Mouse (Mus musculus) midbrain, embryonic 10.5 days (tissue): Measurements from ENCODE around the gene Lars2. TPM values are rescaled to one million over a fixed set of nuclear protein-coding genes. Genes with fewer than 3 reads are reported as not detected.
"Not testable (repeated sequence)": the region's sequence is repeated elsewhere in the genome, so short reads cannot be mapped to it uniquely, and the experiment has no call there.

Experiments
- DNase-seq: peaks from one replicate; pipeline ENCODE4 v3.0.0-alpha.2; 2017; ENCODE audit warnings: low spot score
- H3K27ac ChIP-seq: fragments of 300-500 bp; sonication (generic); replicated peaks from 2 replicates; pipeline ENCODE4 v1.5.1; 2016; ENCODE audit warnings: mild to moderate bottlenecking
- H3K27me3 ChIP-seq: fragments of 300-500 bp; sonication (generic); 2 replicates; pipeline ENCODE4 v1.6.1; 2016; ENCODE audit warnings: low read depth, mild to moderate bottlenecking; ENCODE audit not compliant: poor library complexity, severe bottlenecking
- H3K36me3 ChIP-seq: fragments of 300-500 bp; sonication (generic); 2 replicates; pipeline ENCODE4 v1.6.1; 2016; ENCODE audit warnings: mild to moderate bottlenecking, moderate library complexity
- H3K4me1 ChIP-seq: fragments of 300-500 bp; sonication (generic); 2 replicates; pipeline ENCODE4 v1.6.1; 2016
- H3K4me3 ChIP-seq: fragments of 300-500 bp; sonication (generic); 2 replicates; pipeline ENCODE4 v1.5.1; 2016; ENCODE audit warnings: mild to moderate bottlenecking, moderate library complexity
- H3K9me3 ChIP-seq: fragments of 300-500 bp; sonication (generic); replicated peaks from 2 replicates; pipeline ENCODE4 v1.6.1; 2016; ENCODE audit warnings: mild to moderate bottlenecking
- WGBS: fragments of 180-500 bp; shearing (Covaris S2); methylation state at CpG from one replicate; pipeline ENCODE4 v1.1.7; 2016; 5-methylcytosine and 5-hydroxymethylcytosine counted together
- polyA plus RNA-seq: library from polyadenylated mRNA; unstranded; fragments of >200 nt; fragmentation: Nextera tagmentation; extraction: Ambion mirVana; gene quantifications from 2 replicates; pipeline ENCODE4 v1.2.1, GENCODE M21; 2016

The Lars2 gene
- polyA plus RNA-seq, 1 experiment from 2014 or later: 607 TPM

- H3K9me3 ChIP-seq: no peaks in the 10 kb centered on the region
- H3K4me3 ChIP-seq: peak overlapping the region; percentile 77
- peaks cover 19% of the 10 kb centered on the region for H3K4me1 ChIP-seq
- DNase-seq: no peak
- H3K27me3 ChIP-seq: no peaks in the 10 kb centered on the region
- peak overlapping the region; percentile 87 for H3K27ac ChIP-seq
- WGBS: 42% methylated on average over 9 of the region's 9 CpGs
- H3K36me3 ChIP-seq: no peaks in the 10 kb centered on the region
Measured at GRCm38 (mm10) chr9:123365942-123366707, 602 bp upstream of the Lars2 start.

DNA sequence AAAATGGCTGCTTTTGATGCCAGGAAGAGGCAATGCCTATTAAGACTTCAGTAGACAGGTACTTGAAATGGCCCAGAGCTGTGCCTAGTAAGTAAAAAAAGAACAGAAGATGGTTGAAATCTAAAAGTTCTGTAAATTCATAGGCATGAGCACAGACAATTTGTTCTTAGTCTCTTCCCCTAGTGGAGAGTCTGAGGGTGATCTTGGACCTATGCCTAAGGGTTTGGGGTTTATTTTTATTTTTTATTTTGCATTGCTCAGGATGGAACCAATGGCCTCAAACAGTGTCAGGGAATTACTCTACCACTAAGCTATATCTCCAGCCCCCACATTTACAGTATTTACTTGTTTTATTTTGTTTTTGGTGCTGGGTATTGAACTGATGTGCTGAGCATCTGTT lies 909 bp downstream of the Lars2 start:
- no peaks in the 10 kb centered on the region for H3K27me3 ChIP-seq
- DNase-seq: no peak
- peaks cover 11% of the 10 kb centered on the region for H3K36me3 ChIP-seq
- H3K4me3 ChIP-seq: peak overlapping the region; percentile 77
- H3K4me1 ChIP-seq: peaks cover 19% of the 10 kb centered on the region
- peak overlapping the region; percentile 87 for H3K27ac ChIP-seq
- no peaks in the 10 kb centered on the region for H3K9me3 ChIP-seq

DNA sequence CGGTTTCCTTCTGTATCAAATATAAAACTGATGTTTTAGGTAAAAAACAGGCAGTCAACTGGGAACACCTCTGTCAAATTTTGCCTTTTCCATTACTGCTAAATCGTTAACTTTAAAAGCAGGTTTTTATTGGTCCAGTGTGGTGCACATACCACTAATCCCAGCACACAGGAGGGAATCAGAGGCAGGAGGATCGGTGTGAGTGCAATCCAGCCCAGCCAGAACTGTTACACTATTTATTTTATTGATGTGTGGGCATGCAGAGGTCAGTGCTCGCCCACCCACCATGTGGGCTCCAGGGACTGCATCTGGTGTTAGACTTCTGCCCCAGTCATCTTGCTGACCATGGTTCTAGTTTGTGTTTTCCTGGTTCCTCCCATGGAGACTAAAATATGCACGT lies 15.7 kb downstream of the Lars2 start:
- DNase-seq: peak; percentile 10
- Histone ChIP-seq H3K27ac (no peak overlapping the region), H3K36me3 (peaks cover 36% of the 10 kb centered on the region), H3K4me3 (no peak overlapping the region), H3K9me3 (no peaks in the 10 kb centered on the region), H3K27me3 (no peaks in the 10 kb centered on the region), H3K4me1 (peaks cover 27% of the 10 kb centered on the region)
- 86% methylated on average over 5 of the region's 5 CpGs for WGBS

GRCm38 (mm10) chr9:123384696-123385095 lies 18.0 kb downstream of the Lars2 start:
- H3K4me3 ChIP-seq: no peak overlapping the region
- H3K9me3 ChIP-seq: no peaks in the 10 kb centered on the region
- peak overlapping the region; percentile 83 for H3K27ac ChIP-seq
- WGBS: 91% methylated on average over 3 of the region's 3 CpGs
- peaks cover 27% of the 10 kb centered on the region for H3K4me1 ChIP-seq
- no peaks in the 10 kb centered on the region for H3K27me3 ChIP-seq
- peak; percentile 11 for DNase-seq
- H3K36me3 ChIP-seq: peaks cover 31% of the 10 kb centered on the region

DNA sequence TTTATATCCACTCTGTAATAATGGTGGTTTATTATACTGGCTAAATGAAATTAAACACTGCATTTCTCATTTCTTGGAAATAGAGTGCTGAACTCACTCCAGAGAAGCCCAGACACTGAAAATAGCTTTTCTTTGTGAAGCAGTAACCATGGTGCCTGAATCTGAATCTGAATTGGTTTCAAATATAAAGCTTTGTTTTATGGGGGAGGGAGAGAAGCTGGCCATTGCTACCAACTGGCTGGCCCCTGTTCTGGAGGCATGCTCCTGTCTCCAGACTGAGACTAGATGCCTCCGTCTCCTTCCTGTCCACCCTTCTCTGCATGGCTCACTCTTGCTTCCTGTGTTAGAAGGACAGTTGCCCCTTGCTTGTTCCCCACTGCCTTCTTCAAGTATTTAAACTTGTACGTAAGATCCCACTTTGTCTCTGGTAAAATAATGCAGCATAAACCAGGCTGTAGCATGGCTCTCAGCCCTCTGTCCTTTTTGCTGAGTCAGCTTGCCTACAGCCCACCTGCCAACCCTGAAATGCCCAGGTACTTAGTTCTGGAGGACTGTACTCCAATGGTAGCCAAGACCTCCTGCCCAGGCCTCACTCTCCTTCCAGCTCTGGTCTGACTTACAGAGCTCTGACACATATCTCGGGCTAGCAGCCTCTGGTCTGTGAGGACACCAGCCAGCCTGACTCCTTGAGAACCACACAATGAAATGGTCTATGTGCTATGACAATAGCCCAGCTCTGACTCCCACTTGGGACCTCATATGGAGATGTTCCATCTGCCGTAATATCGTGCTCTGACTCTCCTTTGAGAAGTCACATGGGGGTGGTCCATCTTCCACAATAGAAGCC lies 18.8 kb downstream of the Lars2 start:
- Histone ChIP-seq H3K4me1 (peaks cover 27% of the 10 kb centered on the region), H3K36me3 (peaks cover 29% of the 10 kb centered on the region), H3K27ac (peak overlapping the region; percentile 83), H3K27me3 (no peaks in the 10 kb centered on the region), H3K9me3 (no peaks in the 10 kb centered on the region), H3K4me3 (no peak overlapping the region)
- peak; percentile 12 for DNase-seq
- 71% methylated on average over 5 of the region's 5 CpGs for WGBS

- peaks cover 22% of the 10 kb centered on the region for H3K36me3 ChIP-seq
- peak overlapping the region; percentile 83 for H3K27ac ChIP-seq
- no peaks in the 10 kb centered on the region for H3K27me3 ChIP-seq
- no peak overlapping the region for H3K4me3 ChIP-seq
- no peaks in the 10 kb centered on the region for H3K9me3 ChIP-seq
- peak; percentile 10 for DNase-seq
- H3K4me1 ChIP-seq: peaks cover 27% of the 10 kb centered on the region
- WGBS: 88% methylated on average over 3 of the region's 3 CpGs
Measured at GRCm38 (mm10) chr9:123386347-123386746, 19.6 kb downstream of the Lars2 start.

DNA sequence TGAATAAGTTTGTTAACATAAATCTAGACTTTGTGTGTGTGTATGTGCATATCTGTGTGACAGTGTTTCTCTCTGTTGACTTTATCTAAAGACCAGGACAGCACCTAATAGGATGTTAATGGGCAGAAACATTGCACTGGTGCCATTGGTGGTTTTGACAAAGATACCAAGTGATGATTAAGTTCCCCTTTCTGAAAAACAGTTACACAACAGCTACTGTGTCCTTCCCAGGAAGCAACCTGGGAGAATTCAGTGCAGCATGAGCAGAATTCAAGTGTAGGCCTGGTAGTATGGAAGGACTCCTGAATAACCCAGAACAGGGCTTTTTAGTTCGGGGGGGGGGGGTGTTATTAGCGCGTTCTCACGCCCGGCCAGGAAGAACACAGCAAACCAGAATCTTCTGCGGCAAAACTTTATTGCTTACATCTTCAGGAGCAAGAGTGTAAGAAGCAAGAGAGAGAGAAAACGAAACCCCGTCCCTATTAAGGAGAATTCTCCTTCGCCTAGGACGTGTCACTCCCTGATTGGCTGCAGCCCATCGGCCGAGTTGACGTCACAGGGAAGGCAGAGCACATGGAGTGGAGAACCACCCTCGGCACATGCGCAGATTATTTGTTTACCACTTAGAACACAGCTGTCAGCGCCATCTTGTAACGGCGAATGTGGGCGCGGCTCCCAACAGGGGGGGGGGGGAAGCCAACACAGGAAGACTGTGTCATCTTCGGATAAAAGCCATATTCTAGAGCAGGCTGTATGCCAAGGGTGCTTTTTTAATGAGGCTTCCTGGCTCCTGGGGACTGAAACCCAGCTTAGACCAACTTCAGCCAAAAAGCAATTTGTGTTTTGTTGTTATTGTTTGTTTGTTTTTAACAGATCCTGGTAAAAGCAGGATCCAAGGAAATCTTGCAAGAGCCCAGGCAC lies 21.6 kb downstream of the Lars2 start:
- Histone ChIP-seq H3K36me3 (peaks cover 19% of the 10 kb centered on the region), H3K4me1 (peaks cover 27% of the 10 kb centered on the region)
- 95% methylated on average over 16 of the region's 21 CpGs for WGBS
- not testable (repeated sequence) for H3K27me3 ChIP-seq, H3K9me3 ChIP-seq, H3K27ac ChIP-seq, H3K4me3 ChIP-seq, DNase-seq

- Histone ChIP-seq H3K4me3 (no peak overlapping the region), H3K27ac (no peak overlapping the region), H3K36me3 (peaks cover 19% of the 10 kb centered on the region), H3K27me3 (no peaks in the 10 kb centered on the region), H3K4me1 (peaks cover 3% of the 10 kb centered on the region), H3K9me3 (no peaks in the 10 kb centered on the region)
- no peak for DNase-seq
- 91% methylated on average over 5 of the region's 5 CpGs for WGBS
Measured at GRCm38 (mm10) chr9:123391140-123391849, 24.6 kb downstream of the Lars2 start.

DNA sequence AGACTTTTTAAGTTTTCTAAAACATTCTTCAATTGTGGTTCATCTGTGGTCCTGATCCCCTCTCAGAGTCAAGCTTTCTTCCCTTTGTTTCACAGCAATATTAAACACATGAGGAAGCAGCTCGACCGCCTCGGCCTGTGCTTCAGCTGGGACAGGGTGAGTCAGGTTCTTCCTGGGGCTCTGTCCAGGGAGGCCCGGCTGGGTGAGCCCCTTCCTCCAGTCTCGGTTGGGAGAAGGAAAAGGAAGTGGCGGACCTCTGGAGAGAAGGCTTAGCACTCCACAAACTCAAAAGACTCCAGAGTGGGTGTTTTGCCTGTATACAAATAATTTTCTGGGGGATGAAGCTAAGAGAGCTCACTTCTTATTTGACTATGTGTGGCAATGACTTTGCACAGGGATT lies 28.1 kb downstream of the Lars2 start:
- no peaks in the 10 kb centered on the region for H3K27me3 ChIP-seq
- DNase-seq: no peak
- peaks cover 6% of the 10 kb centered on the region; the same call in 1 of the 2 replicates for H3K36me3 ChIP-seq
- 75% methylated on average over 6 of the region's 6 CpGs for WGBS
- H3K27ac ChIP-seq: 0 out of 2 replicates have a peak overlapping the region, but pooled peaks have one; percentile 17
- peaks cover 17% of the 10 kb centered on the region for H3K4me1 ChIP-seq
- no peak overlapping the region for H3K4me3 ChIP-seq
- no peaks in the 10 kb centered on the region for H3K9me3 ChIP-seq

DNA sequence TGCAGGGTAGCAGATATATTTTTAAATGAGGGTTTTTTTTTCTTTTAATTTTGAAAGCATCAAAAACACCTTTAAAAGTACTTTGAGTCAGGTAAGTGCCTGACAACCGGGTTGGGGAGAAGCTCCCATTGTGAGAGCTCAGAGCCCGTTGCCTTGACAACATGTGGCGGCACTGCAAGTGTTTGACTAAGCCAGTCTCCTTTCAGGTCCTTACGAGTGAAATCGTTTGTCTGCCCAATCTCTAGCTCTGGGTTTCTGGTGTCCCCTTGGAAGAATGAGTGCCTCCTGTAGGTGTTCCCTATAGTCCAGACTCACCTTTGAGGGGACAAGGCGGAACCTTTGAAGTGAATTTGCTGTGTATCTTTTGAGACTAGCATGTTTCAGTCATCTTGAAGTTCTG lies 31.0 kb downstream of the Lars2 start:
- 34% methylated on average over 6 of the region's 6 CpGs for WGBS
- Histone ChIP-seq H3K27me3 (no peaks in the 10 kb centered on the region), H3K9me3 (no peaks in the 10 kb centered on the region), H3K4me1 (peaks cover 17% of the 10 kb centered on the region), H3K27ac (peak overlapping the region; percentile 55; the same call in 1 of the 2 replicates), H3K36me3 (peaks cover 9% of the 10 kb centered on the region; the same call in 1 of the 2 replicates), H3K4me3 (no peak overlapping the region)
- peak; percentile 43 for DNase-seq

GRCm38 (mm10) chr9:123402215-123402614 lies 35.5 kb downstream of the Lars2 start:
- H3K9me3 ChIP-seq: no peaks in the 10 kb centered on the region

GRCm38 (mm10) chr9:123403031-123403430 lies 36.3 kb downstream of the Lars2 start:
- Histone ChIP-seq H3K27me3 (no peaks in the 10 kb centered on the region), H3K9me3 (no peaks in the 10 kb centered on the region), H3K27ac (no peak overlapping the region), H3K36me3 (peaks cover 9% of the 10 kb centered on the region; the same call in 1 of the 2 replicates), H3K4me1 (peaks cover 6% of the 10 kb centered on the region), H3K4me3 (no peak overlapping the region)
- 90% methylated on average over 3 of the region's 3 CpGs for WGBS
- no peak for DNase-seq

More at GRCm38 (mm10) chr9:123402215-123402614, 35.5 kb downstream of the Lars2 start:
- no peak overlapping the region for H3K4me3 ChIP-seq
- no peak for DNase-seq
- WGBS: 94% methylated on average over 3 of the region's 3 CpGs
- H3K4me1 ChIP-seq: peaks cover 14% of the 10 kb centered on the region
- peaks cover 9% of the 10 kb centered on the region; the same call in 1 of the 2 replicates for H3K36me3 ChIP-seq
- H3K27ac ChIP-seq: no peak overlapping the region
- no peaks in the 10 kb centered on the region for H3K27me3 ChIP-seq
